In genomic region chr2:165857395-165857831, GRCm38 (mm10) we compare ENCODE assay signal across 8 mouse cellular contexts. TPM values are rescaled to one million over a fixed set of nuclear protein-coding genes. Genes with fewer than 3 reads are reported as not detected.
DNase-seq lines count a peak whose midpoint lies in the region; ATAC-seq and TF ChIP-seq lines count a peak whose summit lies in the region.

No protein-coding gene starts in this region.

- H3K4me2 ChIP-seq in embryonic facial prominence, embryonic 15.5 days (replicated peaks), result peak overlapping the region; percentile 20; the same call in 1 of the 2 replicates
- peak overlapping the region; percentile 52 for H3K4me2 ChIP-seq in intestine, postnatal 0 days (replicated peaks; ENCODE audit: low read depth)
- peak overlapping the region; percentile 49 for H3K4me2 ChIP-seq in stomach, embryonic 15.5 days

- no peaks in the 10 kb centered on the region for H3K27me3 ChIP-seq in embryonic facial prominence, embryonic 15.5 days
- H3K27me3 ChIP-seq in intestine, postnatal 0 days (replicated peaks; ENCODE audit: control insufficient read depth, insufficient read depth, low read length), result no peaks in the 10 kb centered on the region
- no peaks in the 10 kb centered on the region for H3K27me3 ChIP-seq in stomach, embryonic 15.5 days (replicated peaks)

- peak overlapping the region; percentile 34 for H3K4me3 ChIP-seq in left cerebral cortex, adult 2 months
- H3K4me3 ChIP-seq in embryonic facial prominence, embryonic 15.5 days (replicated peaks), result 0 out of 2 replicates have a peak overlapping the region, but pooled peaks have one; percentile 0
- peak overlapping the region; percentile 11 for H3K4me3 ChIP-seq in intestine, postnatal 0 days (ENCODE audit: low read depth, low read length)
- H3K4me3 ChIP-seq in lung, adult 2 months (replicated peaks; ENCODE audit: extremely low read depth, low read depth, low read length), result peak overlapping the region; percentile 56
- peak overlapping the region; percentile 8; the same call in 1 of the 2 replicates for H3K4me3 ChIP-seq in stomach, embryonic 15.5 days (replicated peaks)

- H3K9ac ChIP-seq in embryonic facial prominence, embryonic 15.5 days, result no peak overlapping the region; the same call in 1 of the 2 replicates
- H3K9ac ChIP-seq in intestine, postnatal 0 days (ENCODE audit: low read depth, low read length), result peak overlapping the region; percentile 32
- H3K9ac ChIP-seq in stomach, embryonic 15.5 days, result peak overlapping the region; percentile 21; the same call in 1 of the 2 replicates

- intact Hi-C loops in left cerebral cortex, adult 2 months (cut with DNase I), result loop anchor here (2.0 kb wide), 1 partner anchor 27 kb away; no protein-coding TSS in a partner anchor
- intact Hi-C loops in left cerebral cortex, postnatal 25 days (cut with DNase I), result loop anchor here (1.0 kb wide), 1 partner anchor 38 kb away; no protein-coding TSS in a partner anchor

- 10% methylated on average over 4 of the region's 4 CpGs for WGBS in embryonic facial prominence, embryonic 15.5 days
- 5% methylated on average over 4 of the region's 4 CpGs for WGBS in intestine, postnatal 0 days
- 34% methylated on average over 4 of the region's 4 CpGs for WGBS in lung, adult 2 months
- 13% methylated on average over 4 of the region's 4 CpGs for WGBS in stomach, embryonic 15.5 days

- 0 out of 2 replicates have a peak, but pooled peaks have one; percentile 8 for ATAC-seq in embryonic facial prominence, embryonic 15.5 days (ENCODE audit: insufficient number of reproducible peaks, low FRiP score, low TSS enrichment, low read depth)
- ATAC-seq in intestine, postnatal 0 days, result peak; percentile 67
- ATAC-seq in stomach, embryonic 15.5 days (ENCODE audit: insufficient read depth, low FRiP score, low read depth), result peak; percentile 65

- peaks cover 87% of the 10 kb centered on the region for H3K4me1 ChIP-seq in embryonic facial prominence, embryonic 15.5 days
- H3K4me1 ChIP-seq in intestine, postnatal 0 days (replicated peaks; ENCODE audit: control insufficient read depth, insufficient read depth, low read length), result peaks cover 34% of the 10 kb centered on the region
- peaks cover 42% of the 10 kb centered on the region for H3K4me1 ChIP-seq in lung, adult 2 months (ENCODE audit: control insufficient read depth, insufficient read depth, low read length)
- H3K4me1 ChIP-seq in stomach, embryonic 15.5 days, result peaks cover 64% of the 10 kb centered on the region

- TF ChIP-seq CTCF in left cerebral cortex, adult 2 months (IDR thresholded peaks at IDR 0.05), result no peak
- no peak for TF ChIP-seq CTCF in intestine, postnatal 0 days (IDR thresholded peaks at IDR 0.05; ENCODE audit: low read depth)
- TF ChIP-seq CTCF in lung, adult 2 months (IDR thresholded peaks at IDR 0.05; ENCODE audit: insufficient read depth, low read length), result no peak

- no peak for TF ChIP-seq POLR2A in lung, adult 2 months (IDR thresholded peaks at IDR 0.05; ENCODE audit: borderline replicate concordance, extremely low read depth, low read depth, low read length)

- no peaks in the 10 kb centered on the region for H3K9me3 ChIP-seq in embryonic facial prominence, embryonic 15.5 days (replicated peaks)
- H3K9me3 ChIP-seq in intestine, postnatal 0 days (ENCODE audit: control insufficient read depth), result no peaks in the 10 kb centered on the region
- no peaks in the 10 kb centered on the region for H3K9me3 ChIP-seq in stomach, embryonic 15.5 days

- peak overlapping the region; percentile 91 for H3K27ac ChIP-seq in left cerebral cortex, adult 2 months
- peak overlapping the region; percentile 95 for H3K27ac ChIP-seq in embryonic facial prominence, embryonic 15.5 days (replicated peaks)
- peak overlapping the region; percentile 98 for H3K27ac ChIP-seq in intestine, postnatal 0 days (ENCODE audit: low read depth, low read length)
- H3K27ac ChIP-seq in stomach, embryonic 15.5 days, result peak overlapping the region; percentile 98

- H3K36me3 ChIP-seq in embryonic facial prominence, embryonic 15.5 days, result no peaks in the 10 kb centered on the region
- H3K36me3 ChIP-seq in intestine, postnatal 0 days (ENCODE audit: control insufficient read depth, insufficient read depth), result peaks cover 32% of the 10 kb centered on the region; the same call in 1 of the 2 replicates
- 0 out of 2 replicates have a peak, but pooled peaks cover 3% of the 10 kb centered on the region for H3K36me3 ChIP-seq in stomach, embryonic 15.5 days

- DNase-seq in left cerebral cortex, adult 2 months (ENCODE audit: extremely low spot score in 1 of 2, low spot score in 2 of 2), result no peak
- no peak for DNase-seq in left cerebral cortex, postnatal 25 days (ENCODE audit: low spot score in 2 of 2)
- DNase-seq in lung, adult 2 months, result no peak
- DNase-seq in ovary, postnatal 14 days (ENCODE audit: low spot score), result no peak
- DNase-seq in thymus, postnatal 14 days, result no peak

RNA-seq across cellular contexts. Expression of gene Zmynd8, which starts 41.4 kb away (rescaled TPM):
- 100 to 1,000 TPM; 182 to 188 TPM for total RNA-seq in left cerebral cortex, adult 2 months (2021)
- total RNA-seq in left cerebral cortex, postnatal 25 days (2021), result 100 to 1,000 TPM; 160 to 162 TPM
- 50.4 and 50.9 TPM in 2 replicates for polyA plus RNA-seq in embryonic facial prominence, embryonic 15.5 days (2015; fragmentation: Nextera tagmentation; extraction: Ambion mirVana)
- 43.5 and 57.7 TPM in 2 replicates for polyA plus RNA-seq in intestine, postnatal 0 days (2015; fragmentation: Nextera tagmentation; extraction: Ambion mirVana)
- 25.3 and 29.8 TPM in 2 replicates for polyA plus RNA-seq in lung, adult 2 months (2012; rRNA removed)
- 53.6 and 54.5 TPM in 2 replicates for polyA plus RNA-seq in stomach, embryonic 15.5 days (2015; fragmentation: Nextera tagmentation; extraction: Ambion mirVana)

Comparison
In these comparisons a context has a peak if more than half of its experiments do, and no peak if none do; other contexts are left out.
1. H3K4me3 ChIP-seq: peak in every context shown above with its lines; median percentile 56 in lung, adult 2 months; 34 in left cerebral cortex, adult 2 months; 11 in intestine, postnatal 0 days; 8 in stomach, embryonic 15.5 days; 0 in embryonic facial prominence, embryonic 15.5 days.
2. ATAC-seq: peak in every context shown above with its lines; median percentile 67 in intestine, postnatal 0 days; 65 in stomach, embryonic 15.5 days; 8 in embryonic facial prominence, embryonic 15.5 days.